Mouse (Mus musculus): ENCODE measurements around the gene Igfals.

Gene Igfals

GRCm38 (mm10) chr17:24865776-24866175 is at the start of gene Igfals:
TSS of gene Igfals (plus strand) at chr17:24865997.
- DNase-seq (ENCODE audit: low spot score): no peak

DNA sequence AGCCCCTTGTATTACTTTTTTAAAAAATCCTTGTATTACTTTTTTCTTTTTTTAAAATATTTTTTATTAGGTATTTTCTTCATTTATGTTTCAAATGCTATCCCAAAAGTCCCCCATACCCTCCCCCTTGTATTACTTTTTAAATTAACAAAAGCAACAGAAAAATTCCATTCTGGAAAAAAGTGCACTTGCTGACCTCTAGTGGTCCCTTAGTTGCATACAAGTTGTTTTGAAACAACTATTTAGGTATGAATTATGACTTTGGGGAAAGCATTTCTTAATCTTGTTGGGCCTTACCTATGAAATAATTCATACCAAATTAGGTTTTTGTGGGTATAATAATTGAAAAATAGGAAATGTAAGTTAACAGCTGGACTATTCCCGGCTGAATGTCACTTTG is 48.3 kb upstream of the Igfals start:
- DNase-seq (ENCODE audit: low spot score): peak; percentile 45

GRCm38 (mm10) chr17:24818172-24818571 is 47.6 kb upstream of the Igfals start:
- DNase-seq (ENCODE audit: low spot score): peak; percentile 58

DNA sequence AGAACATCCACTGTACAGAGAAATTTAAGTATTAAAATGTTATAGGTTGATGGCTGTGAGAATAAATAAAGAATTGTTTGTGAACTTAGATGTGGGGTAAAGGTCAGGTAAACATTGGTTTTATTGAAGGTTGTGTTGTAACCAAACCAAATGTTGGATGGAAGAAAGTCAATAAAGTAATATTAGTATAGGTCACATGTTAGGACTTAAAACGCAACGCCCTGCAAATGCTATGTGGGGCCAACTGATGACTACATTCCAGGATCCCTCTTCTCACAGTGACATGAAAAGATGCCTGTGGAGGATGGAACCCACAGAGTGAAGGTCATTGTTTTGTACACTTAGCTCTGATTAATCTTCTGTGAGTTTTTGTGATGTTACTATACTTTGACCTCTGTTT is 46.3 kb upstream of the Igfals start:
- DNase-seq (ENCODE audit: low spot score): no peak

- peak; percentile 51 for DNase-seq (ENCODE audit: low spot score)
Measured at GRCm38 (mm10) chr17:24821351-24822280, 44.2 kb upstream of the Igfals start.

DNA sequence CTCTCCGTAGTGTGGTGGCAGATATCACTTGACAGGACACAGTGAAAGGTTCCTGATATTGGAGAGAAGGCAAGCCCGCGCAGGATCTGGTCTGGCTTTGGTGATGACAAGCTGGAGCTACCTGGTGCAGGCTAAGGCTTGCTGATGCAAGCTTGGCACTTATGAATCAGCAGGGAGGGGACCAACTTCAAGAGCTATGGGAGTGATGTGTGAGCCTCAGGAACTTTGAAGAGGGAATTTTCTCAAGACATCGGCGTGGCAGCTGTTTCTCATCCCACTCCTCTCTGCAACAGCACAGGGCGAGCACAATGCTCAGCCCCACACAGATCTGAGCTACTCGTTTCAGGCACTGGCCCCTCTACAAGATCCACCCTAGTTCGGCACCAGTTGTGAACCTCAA is 26.0 kb upstream of the Igfals start, which contains the start of gene Hagh:
Gene Hagh (plus strand): TSS at position 302 of the 400 bp plus-strand sequence.
- DNase-seq (ENCODE audit: low spot score): no peak

DNA sequence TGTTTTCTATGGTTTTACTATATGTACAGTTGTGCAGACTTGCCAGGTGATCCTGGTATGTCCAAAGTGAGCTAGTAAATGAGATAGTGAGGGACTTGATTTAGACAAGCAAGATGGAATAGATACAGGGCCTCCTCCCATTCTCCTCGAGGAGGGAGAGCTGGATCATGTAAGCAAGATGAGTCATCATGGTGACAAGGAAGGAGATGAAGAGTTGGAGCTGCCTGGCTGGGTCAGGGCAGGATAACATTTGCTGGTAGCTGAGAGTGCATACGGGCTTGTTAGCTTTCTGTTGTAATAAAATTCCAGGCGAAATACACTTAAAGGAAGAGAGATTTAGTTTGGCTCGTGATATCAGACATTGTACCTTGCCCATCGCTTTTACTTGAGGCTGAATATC is 25.5 kb upstream of the Igfals start:
- no peak for DNase-seq (ENCODE audit: low spot score)

GRCm38 (mm10) chr17:24841133-24841532 is 24.7 kb upstream of the Igfals start:
- peak; percentile 30 for DNase-seq (ENCODE audit: low spot score)

DNA sequence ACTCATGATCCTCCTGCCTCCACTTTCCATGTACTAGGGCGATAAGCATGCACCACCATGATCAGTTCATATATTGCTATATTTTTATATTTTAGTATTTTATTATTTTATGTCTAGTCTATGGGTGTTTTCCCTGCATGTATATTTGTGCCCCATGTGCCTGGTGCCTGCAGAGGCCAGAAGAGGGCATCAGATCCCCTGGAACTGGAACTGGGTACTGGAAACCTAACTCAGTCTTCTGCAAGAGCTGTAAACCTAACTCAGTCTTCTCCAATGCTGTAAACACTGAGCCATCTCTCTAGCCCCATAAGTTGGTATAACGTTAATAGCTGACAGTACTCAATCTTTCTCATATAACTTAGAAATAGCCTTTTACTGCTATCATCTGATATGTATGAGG is 23.2 kb upstream of the Igfals start:
- no peak for DNase-seq (ENCODE audit: low spot score)

DNA sequence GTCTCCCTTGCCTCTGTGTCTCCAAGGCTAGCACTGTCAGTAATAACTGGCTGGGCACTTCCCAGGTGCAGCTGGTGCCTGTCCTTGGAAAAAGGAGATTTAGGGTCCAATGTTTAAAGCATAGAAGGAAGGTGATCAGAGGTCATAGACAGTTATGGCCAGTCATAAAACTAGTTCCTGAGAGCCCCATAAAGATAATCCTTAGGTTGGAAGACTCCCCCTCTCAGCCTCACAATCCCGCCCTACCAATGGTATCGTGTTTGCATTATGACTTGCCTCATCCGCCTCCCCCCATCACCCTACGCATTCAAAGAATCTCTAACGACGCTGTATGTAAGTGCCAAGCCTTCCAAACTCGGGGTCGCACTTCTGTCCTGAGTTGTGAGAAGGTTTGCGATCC is 21.3 kb upstream of the Igfals start:
- no peak for DNase-seq (ENCODE audit: low spot score)

- DNase-seq (ENCODE audit: low spot score): no peak
Measured at GRCm38 (mm10) chr17:24847386-24847785, 18.4 kb upstream of the Igfals start.

GRCm38 (mm10) chr17:24848600-24849031 is 17.2 kb upstream of the Igfals start:
- DNase-seq (ENCODE audit: low spot score): no peak

DNA sequence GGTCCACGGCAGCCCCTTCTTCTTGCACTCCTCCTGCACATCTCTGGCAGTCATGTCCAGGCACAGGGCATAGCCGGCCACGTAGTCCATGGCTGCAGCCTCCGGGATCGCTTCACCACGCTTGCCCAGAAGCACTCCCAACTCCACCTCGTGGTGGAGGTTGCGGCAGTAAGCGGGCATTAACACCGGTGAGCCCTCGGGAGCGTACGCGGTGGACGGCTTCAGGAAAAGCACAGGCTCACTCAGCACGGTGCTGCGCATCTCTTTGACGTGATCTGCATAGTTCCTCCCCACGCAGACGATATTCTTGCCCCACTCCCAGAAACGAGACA is 16.1 kb upstream of the Igfals start:
- peak; percentile 87 for DNase-seq (ENCODE audit: low spot score)

DNA sequence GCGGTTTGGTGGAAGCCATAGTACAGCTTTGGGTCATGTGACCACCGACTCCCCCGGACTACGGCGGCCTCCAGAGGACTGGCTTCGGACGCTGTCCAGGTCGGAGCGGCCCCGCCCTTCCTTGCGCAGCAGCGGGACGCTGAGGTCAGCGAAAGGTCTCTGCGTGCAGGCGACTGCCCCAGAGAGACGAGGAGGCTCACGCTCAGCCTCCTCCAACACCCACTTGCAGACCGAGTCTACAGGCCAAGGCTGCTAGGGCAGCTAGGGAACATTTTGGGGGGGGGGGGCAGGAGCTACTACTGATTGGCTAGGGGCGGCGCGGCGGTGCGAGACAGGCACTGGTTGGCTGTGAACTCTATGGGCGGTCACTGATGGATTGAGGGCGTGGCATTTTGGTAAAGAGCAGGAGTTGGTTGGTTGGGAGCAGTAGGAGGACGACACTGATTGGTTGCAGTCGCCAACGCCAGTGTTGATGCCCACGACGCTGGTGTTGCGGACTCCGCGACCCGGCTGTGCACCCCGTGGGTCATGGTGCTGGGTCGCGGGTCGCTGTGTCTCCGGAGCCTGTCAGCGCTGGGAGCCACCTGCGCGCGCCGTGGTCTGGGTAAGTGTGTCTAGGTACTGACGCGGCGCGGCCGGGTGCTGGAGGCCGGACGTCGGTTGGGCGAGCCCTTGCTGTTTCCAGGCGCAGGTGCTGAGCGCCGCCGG is 15.6 kb upstream of the Igfals start, which contains the start of gene Fahd1:
Gene Fahd1 (minus strand): TSS at position 300 of the 708 bp plus-strand sequence.
- peak; percentile 97 for DNase-seq (ENCODE audit: low spot score)

DNA sequence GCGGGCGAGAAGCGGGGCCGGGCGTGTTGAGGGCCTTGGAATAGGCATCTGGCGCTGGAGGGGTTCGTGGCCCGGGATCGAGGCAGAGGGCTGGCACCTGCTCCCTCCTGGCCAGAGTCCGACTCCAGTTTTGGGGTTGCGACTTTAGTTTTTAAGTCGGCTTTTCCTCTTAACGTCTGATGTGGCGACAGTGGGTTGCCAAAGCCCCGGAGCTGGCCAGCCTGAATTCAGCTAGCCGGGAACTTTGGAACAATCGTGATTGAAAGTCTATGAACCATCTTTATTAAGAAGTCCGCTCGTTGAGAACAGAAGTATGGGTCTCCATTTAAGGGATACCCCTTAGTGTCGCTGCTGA is 15.0 kb upstream of the Igfals start:
- DNase-seq (ENCODE audit: low spot score): peak; percentile 30

- DNase-seq (ENCODE audit: low spot score): no peak
Measured at GRCm38 (mm10) chr17:24851381-24852125, 14.2 kb upstream of the Igfals start.

- peak; percentile 34 for DNase-seq (ENCODE audit: low spot score)
Measured at GRCm38 (mm10) chr17:24855838-24856464, 9.8 kb upstream of the Igfals start.

- no peak for DNase-seq (ENCODE audit: low spot score)
Measured at GRCm38 (mm10) chr17:24856589-24856988, 9.2 kb upstream of the Igfals start.

DNA sequence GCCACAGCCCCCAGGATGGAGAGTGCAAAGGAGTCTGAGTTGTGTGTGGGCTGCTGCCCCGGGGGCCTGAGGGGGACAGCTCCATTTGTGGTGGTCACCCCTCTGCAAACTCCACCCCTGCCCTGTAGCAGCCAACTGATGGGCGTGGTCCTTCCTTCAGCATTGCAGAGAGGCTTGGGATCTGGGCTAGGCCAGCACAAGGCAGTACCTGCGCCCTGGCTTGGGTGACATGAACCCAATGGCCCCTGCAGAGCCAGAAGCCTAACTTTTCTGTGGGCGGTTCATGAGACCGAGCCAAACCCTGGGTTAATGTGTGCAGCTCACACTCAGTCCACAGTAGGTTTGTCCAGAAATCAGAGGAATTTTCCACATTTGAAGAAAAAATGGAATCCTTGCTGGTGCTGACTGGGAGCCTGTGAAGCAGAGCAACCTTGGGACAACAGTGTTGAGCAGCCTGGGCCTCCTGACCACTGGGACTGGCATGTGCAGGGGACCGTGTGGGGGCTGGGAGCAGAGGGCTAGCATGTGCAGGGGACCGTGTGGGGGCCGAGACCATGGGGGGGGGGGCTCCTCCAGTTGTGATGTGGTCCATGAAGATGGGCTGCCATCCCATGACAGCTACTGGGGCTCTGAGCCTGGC is 7.8 kb upstream of the Igfals start:
- no peak for DNase-seq (ENCODE audit: low spot score)

DNA sequence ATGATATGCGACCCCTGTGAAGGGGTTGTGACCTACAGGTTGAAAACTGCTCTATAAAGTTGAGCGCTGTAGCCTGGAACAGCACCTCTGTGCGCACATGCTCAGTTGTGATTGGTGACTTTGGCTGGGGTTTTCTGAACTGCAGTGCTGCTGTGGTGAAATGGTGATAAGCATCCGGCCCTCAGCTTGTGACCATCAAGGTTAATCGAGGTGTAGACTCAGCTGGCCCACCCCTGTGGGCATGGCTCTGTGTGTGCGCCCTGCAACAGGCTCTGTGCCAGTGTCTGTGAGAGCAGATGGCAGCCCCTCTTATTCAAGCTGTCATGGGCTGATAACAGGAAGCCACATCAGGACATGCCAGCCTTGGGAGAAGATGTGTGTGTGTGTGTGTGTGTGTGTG is 6.8 kb upstream of the Igfals start:
- DNase-seq (ENCODE audit: low spot score): peak; percentile 36

DNA sequence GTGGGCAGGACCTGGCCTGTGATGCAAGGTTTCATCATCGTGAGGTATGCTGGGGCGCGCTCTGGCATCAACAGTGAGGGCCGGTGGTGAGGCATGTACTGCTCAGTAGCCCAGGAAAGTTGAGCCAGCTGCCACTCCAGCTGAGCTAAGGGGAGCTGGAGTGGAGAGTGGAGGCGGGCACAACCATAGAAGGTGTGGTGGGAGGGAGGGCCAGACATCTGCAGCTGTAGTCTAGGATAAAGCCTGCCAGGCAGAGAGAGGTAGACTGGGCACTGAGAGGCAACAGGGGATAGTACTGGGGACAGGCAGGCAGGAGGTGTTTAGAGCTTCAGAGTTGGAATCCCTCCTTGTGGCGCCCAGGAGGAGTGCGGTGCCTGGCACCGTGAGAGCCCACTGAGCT is 5.7 kb upstream of the Igfals start:
- DNase-seq (ENCODE audit: low spot score): peak; percentile 28
